Mouse (Mus musculus): ENCODE results near the gene Rspry1. TPM values are rescaled to one million over a fixed set of nuclear protein-coding genes. Genes with fewer than 3 reads are reported as not detected.

Gene Rspry1
- total and polyA plus RNA-seq, 2 experiments from 2014 or later: 15.8 to 22.7 TPM

DNA sequence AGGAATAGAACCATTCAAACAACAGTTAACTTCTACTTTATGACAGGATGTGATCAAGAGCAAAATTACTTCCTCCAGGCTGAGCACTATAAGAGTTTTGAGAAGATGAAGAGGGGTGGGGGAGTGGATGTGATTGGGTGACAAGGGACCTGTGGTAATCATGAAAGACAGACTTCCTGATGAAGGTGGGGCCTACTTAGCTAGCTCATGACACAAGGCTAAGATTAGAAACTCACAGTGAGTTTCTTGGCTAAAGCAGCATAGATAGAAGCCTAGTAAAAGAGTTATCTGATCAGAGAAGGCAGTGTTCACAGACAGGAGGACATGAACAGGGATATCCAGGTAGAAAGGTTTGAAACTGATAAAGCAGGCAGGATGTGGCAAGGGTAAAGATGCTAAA lies 32.5 kb downstream of the Rspry1 start:
- TF ChIP-seq EP300 (IDR thresholded peaks at IDR 0.05; ENCODE audit: low read depth) (no peak), CTCF (IDR thresholded peaks at IDR 0.05; ENCODE audit: low read depth) (no peak)
- Histone ChIP-seq H3K4me1 (ENCODE audit: control insufficient read depth, insufficient read depth) (no peaks in the 10 kb centered on the region), H3K27me3 (ENCODE audit: control insufficient read depth, insufficient read depth, low read length) (no peaks in the 10 kb centered on the region), H3K9me3 (replicated peaks; ENCODE audit: control insufficient read depth, low read length) (no peaks in the 10 kb centered on the region), H3K36me3 (replicated peaks; ENCODE audit: control insufficient read depth, insufficient read depth, low read length) (peaks cover 63% of the 10 kb centered on the region), H3K4me2 (ENCODE audit: low read depth, low read length) (no peak overlapping the region), H3K4me3 (ENCODE audit: low read depth, low read length) (no peak overlapping the region), H3K9ac (replicated peaks; ENCODE audit: low read depth, low read length) (no peak overlapping the region), H3K27ac (ENCODE audit: low read depth) (no peak overlapping the region)
- ATAC-seq (ENCODE audit: insufficient read depth, low read depth) (no peak), DNase-seq (ENCODE audit: low spot score) (no peak)

DNA sequence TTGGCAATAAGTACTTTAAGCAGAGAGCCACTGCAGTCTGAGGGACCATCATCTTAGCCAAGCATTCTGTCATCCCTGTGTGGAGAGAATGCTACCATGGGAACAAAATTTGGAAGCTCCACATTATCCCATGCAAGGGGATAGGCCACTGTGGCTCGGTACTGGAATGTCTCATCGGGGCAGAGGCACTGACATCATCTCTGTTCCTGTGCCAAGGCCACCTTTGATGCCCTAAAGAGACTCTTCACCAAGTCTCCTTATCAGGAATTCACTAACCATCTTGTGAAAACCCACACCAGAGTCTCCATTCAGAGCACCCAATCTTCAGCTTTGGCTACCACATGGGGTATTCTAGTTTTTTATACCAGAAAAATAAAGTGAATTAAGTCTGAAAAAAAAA lies 39.4 kb downstream of the Rspry1 start:
- TF ChIP-seq CTCF (IDR thresholded peaks at IDR 0.05; ENCODE audit: low read depth) (no peak), EP300 (IDR thresholded peaks at IDR 0.05; ENCODE audit: low read depth) (no peak)
- H3K4me2 ChIP-seq (ENCODE audit: low read depth, low read length): no peak overlapping the region
- ATAC-seq (ENCODE audit: insufficient read depth, low read depth) (no peak), DNase-seq (ENCODE audit: low spot score) (no peak)
- H3K27ac ChIP-seq (ENCODE audit: low read depth): no peak overlapping the region
- H3K9me3 ChIP-seq (replicated peaks; ENCODE audit: control insufficient read depth, low read length): no peaks in the 10 kb centered on the region
- no peak overlapping the region for H3K9ac ChIP-seq (replicated peaks; ENCODE audit: low read depth, low read length)
- H3K27me3 ChIP-seq (ENCODE audit: control insufficient read depth, insufficient read depth, low read length): no peaks in the 10 kb centered on the region
- 69% methylated on average over 2 of the region's 2 CpGs for WGBS
- peaks cover 89% of the 10 kb centered on the region for H3K36me3 ChIP-seq (replicated peaks; ENCODE audit: control insufficient read depth, insufficient read depth, low read length)
- H3K4me3 ChIP-seq (ENCODE audit: low read depth, low read length): no peak overlapping the region
- H3K4me1 ChIP-seq (ENCODE audit: control insufficient read depth, insufficient read depth): no peaks in the 10 kb centered on the region

DNA sequence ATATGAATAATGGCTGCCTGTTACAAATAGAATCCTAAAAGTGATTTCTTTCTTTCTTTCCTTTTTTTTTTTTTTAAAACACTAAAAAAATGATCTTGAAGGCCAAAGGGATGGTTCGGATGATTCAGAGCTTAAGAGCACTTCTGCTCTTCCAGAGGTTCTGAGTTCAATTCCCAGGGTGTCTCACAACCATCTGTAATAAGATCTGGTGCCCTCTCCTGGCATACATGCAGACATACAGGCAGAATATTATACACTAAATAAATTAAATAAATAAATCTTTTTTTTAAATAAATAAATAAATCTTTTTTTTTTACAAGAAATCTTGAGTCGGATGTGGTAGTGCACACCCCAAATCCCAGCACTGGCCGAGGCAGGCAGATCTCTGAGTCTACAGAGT lies 40.2 kb downstream of the Rspry1 start:
- Histone ChIP-seq H3K36me3 (replicated peaks; ENCODE audit: control insufficient read depth, insufficient read depth, low read length) (peaks cover 89% of the 10 kb centered on the region), H3K27me3 (ENCODE audit: control insufficient read depth, insufficient read depth, low read length) (no peaks in the 10 kb centered on the region), H3K4me3 (ENCODE audit: low read depth, low read length) (no peak overlapping the region), H3K9me3 (replicated peaks; ENCODE audit: control insufficient read depth, low read length) (no peaks in the 10 kb centered on the region), H3K9ac (replicated peaks; ENCODE audit: low read depth, low read length) (no peak overlapping the region), H3K27ac (ENCODE audit: low read depth) (no peak overlapping the region), H3K4me2 (ENCODE audit: low read depth, low read length) (no peak overlapping the region), H3K4me1 (ENCODE audit: control insufficient read depth, insufficient read depth) (no peaks in the 10 kb centered on the region)
- WGBS: 89% methylated on average over 3 of the region's 3 CpGs
- ATAC-seq (ENCODE audit: insufficient read depth, low read depth): no peak
- DNase-seq (ENCODE audit: low spot score): no peak
- TF ChIP-seq EP300 (IDR thresholded peaks at IDR 0.05; ENCODE audit: low read depth) (no peak), CTCF (IDR thresholded peaks at IDR 0.05; ENCODE audit: low read depth) (no peak)

GRCm38 (mm10) chr8:94645202-94645601 lies 43.5 kb downstream of the Rspry1 start:
- Histone ChIP-seq H3K36me3 (replicated peaks; ENCODE audit: control insufficient read depth, insufficient read depth, low read length) (peaks cover 82% of the 10 kb centered on the region), H3K4me1 (ENCODE audit: control insufficient read depth, insufficient read depth) (no peaks in the 10 kb centered on the region), H3K4me2 (ENCODE audit: low read depth, low read length) (no peak overlapping the region), H3K4me3 (ENCODE audit: low read depth, low read length) (no peak overlapping the region), H3K9ac (replicated peaks; ENCODE audit: low read depth, low read length) (no peak overlapping the region), H3K27ac (ENCODE audit: low read depth) (no peak overlapping the region), H3K9me3 (replicated peaks; ENCODE audit: control insufficient read depth, low read length) (no peaks in the 10 kb centered on the region), H3K27me3 (ENCODE audit: control insufficient read depth, insufficient read depth, low read length) (no peaks in the 10 kb centered on the region)
- 56% methylated on average over 1 of the region's 1 CpGs for WGBS
- ATAC-seq (ENCODE audit: insufficient read depth, low read depth): no peak
- no peak for TF ChIP-seq CTCF (IDR thresholded peaks at IDR 0.05; ENCODE audit: low read depth)
- no peak for TF ChIP-seq EP300 (IDR thresholded peaks at IDR 0.05; ENCODE audit: low read depth)
- DNase-seq (ENCODE audit: low spot score): no peak

DNA sequence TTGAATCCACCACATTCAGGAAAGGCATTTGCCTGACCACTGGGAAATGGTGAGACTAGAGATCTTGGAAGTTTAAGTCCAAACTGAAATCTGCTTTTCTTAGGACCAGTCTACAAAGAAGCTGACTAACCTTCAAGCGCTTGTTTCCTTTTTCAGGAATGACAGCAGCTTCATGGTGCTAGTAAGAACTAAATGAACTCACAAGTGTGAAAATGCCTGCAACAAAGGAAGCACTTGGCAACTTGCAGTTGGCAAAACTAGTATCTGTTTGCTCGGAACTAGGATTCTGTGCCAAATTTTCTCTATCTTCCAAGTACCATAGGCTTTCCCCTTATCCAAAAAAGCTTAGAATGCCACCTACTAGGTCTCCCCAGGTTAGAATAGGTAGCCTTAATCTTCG lies 44.4 kb downstream of the Rspry1 start:
- Histone ChIP-seq H3K9me3 (replicated peaks; ENCODE audit: control insufficient read depth, low read length) (no peaks in the 10 kb centered on the region), H3K27me3 (ENCODE audit: control insufficient read depth, insufficient read depth, low read length) (no peaks in the 10 kb centered on the region), H3K4me3 (ENCODE audit: low read depth, low read length) (no peak overlapping the region), H3K4me2 (ENCODE audit: low read depth, low read length) (no peak overlapping the region), H3K9ac (replicated peaks; ENCODE audit: low read depth, low read length) (no peak overlapping the region), H3K27ac (ENCODE audit: low read depth) (no peak overlapping the region), H3K36me3 (replicated peaks; ENCODE audit: control insufficient read depth, insufficient read depth, low read length) (peaks cover 75% of the 10 kb centered on the region), H3K4me1 (ENCODE audit: control insufficient read depth, insufficient read depth) (no peaks in the 10 kb centered on the region)
- TF ChIP-seq CTCF (IDR thresholded peaks at IDR 0.05; ENCODE audit: low read depth) (no peak), EP300 (IDR thresholded peaks at IDR 0.05; ENCODE audit: low read depth) (no peak)
- ATAC-seq (ENCODE audit: insufficient read depth, low read depth) (no peak), DNase-seq (ENCODE audit: low spot score) (no peak)
- 83% methylated on average over 3 of the region's 3 CpGs for WGBS

DNA sequence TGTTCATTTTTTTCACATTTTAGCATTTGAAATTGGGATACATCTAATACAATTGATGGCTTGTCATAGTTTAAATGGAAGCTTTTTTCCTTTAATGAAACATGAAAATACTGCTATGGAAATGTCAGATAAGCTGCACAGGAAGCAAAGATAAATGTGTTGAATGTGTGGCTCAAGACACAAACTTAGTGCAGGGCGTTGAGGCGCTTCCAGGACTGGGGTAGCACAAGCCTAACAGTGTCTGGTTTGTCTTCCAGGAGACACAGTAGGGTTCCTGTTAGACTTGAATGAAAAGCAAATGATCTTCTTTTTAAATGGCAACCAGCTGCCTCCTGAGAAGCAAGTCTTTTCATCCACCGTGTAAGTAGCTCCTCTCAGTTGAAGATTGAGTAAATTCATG lies 47.8 kb downstream of the Rspry1 start:
- Histone ChIP-seq H3K4me3 (ENCODE audit: low read depth, low read length) (no peak overlapping the region), H3K36me3 (replicated peaks; ENCODE audit: control insufficient read depth, insufficient read depth, low read length) (peaks cover 80% of the 10 kb centered on the region), H3K9ac (replicated peaks; ENCODE audit: low read depth, low read length) (no peak overlapping the region), H3K27me3 (ENCODE audit: control insufficient read depth, insufficient read depth, low read length) (no peaks in the 10 kb centered on the region), H3K9me3 (replicated peaks; ENCODE audit: control insufficient read depth, low read length) (no peaks in the 10 kb centered on the region), H3K4me2 (ENCODE audit: low read depth, low read length) (no peak overlapping the region), H3K27ac (ENCODE audit: low read depth) (no peak overlapping the region), H3K4me1 (ENCODE audit: control insufficient read depth, insufficient read depth) (no peaks in the 10 kb centered on the region)
- DNase-seq (ENCODE audit: low spot score) (no peak), ATAC-seq (ENCODE audit: insufficient read depth, low read depth) (no peak)
- TF ChIP-seq CTCF (IDR thresholded peaks at IDR 0.05; ENCODE audit: low read depth): no peak
- no peak for TF ChIP-seq EP300 (IDR thresholded peaks at IDR 0.05; ENCODE audit: low read depth)
- WGBS: 70% methylated on average over 3 of the region's 3 CpGs
